Mouse (Mus musculus) small intestine, adult 2 months (tissue): ENCODE data around the gene Cldn8. TPM values are rescaled to one million over a fixed set of nuclear protein-coding genes. Genes with fewer than 3 reads are reported as not detected.

ENCODE experiments used
- H3K27ac ChIP-seq: fragments of 200-500 bp; 2 replicates; pipeline ENCODE4 v1.5.1; 2012; ENCODE audit warnings: low read depth, low read length, control low read depth, inconsistent platforms; ENCODE audit not compliant: insufficient read depth
- H3K27me3 ChIP-seq: fragments of 200-500 bp; 2 replicates; pipeline ENCODE4 v1.6.1; 2012; ENCODE audit warnings: mild to moderate bottlenecking, moderate library complexity, low read length, inconsistent platforms; ENCODE audit not compliant: control insufficient read depth, insufficient read depth
- H3K36me3 ChIP-seq: fragments of 200-500 bp; 2 replicates; pipeline ENCODE4 v1.6.1; 2012; ENCODE audit warnings: mild to moderate bottlenecking, low read length, control low read depth, inconsistent platforms; ENCODE audit not compliant: control insufficient read depth, insufficient read depth
- H3K4me1 ChIP-seq: fragments of 200-500 bp; 2 replicates; pipeline ENCODE4 v1.6.1; 2012; ENCODE audit warnings: low read length, inconsistent platforms, mixed read lengths; ENCODE audit not compliant: control insufficient read depth, insufficient read depth, insufficient read length
- H3K4me3 ChIP-seq: fragments of 200-500 bp; 2 replicates; pipeline ENCODE4 v1.5.1; 2012; ENCODE audit warnings: low read depth, mild to moderate bottlenecking, control low read depth, inconsistent platforms, low read length, moderate library complexity
- CTCF ChIP-seq: fragments of 200-500 bp; IDR thresholded peaks from 2 replicates; pipeline ENCODE4 v1.5.1; 2012; ENCODE audit warnings: low read depth, mild to moderate bottlenecking, control low read depth, inconsistent platforms, low read length, moderate library complexity, mixed read lengths; ENCODE audit not compliant: insufficient replicate concordance, insufficient read length; ENCODE audit errors: extremely low read depth
- POLR2A ChIP-seq: fragments of 200-500 bp; IDR thresholded peaks from 2 replicates; pipeline ENCODE4 v1.6.1; 2012; ENCODE audit warnings: low read depth, mild to moderate bottlenecking, control low read depth, inconsistent platforms, low read length, moderate library complexity
- WGBS: fragments of 180-500 bp; shearing (Covaris S2); methylation state at CpG from one replicate; pipeline ENCODE4 v1.1.7; 2018; 5-methylcytosine and 5-hydroxymethylcytosine counted together
- polyA plus RNA-seq: library from polyadenylated mRNA; depleted of rRNA; stranded (reverse); fragments of >200 nt; gene quantifications from 2 replicates; pipeline ENCODE4 v1.2.3, GENCODE M21; 2012; rRNA removed

The Cldn8 gene
- polyA plus RNA-seq, 1 experiment = 0.39 TPM

DNA sequence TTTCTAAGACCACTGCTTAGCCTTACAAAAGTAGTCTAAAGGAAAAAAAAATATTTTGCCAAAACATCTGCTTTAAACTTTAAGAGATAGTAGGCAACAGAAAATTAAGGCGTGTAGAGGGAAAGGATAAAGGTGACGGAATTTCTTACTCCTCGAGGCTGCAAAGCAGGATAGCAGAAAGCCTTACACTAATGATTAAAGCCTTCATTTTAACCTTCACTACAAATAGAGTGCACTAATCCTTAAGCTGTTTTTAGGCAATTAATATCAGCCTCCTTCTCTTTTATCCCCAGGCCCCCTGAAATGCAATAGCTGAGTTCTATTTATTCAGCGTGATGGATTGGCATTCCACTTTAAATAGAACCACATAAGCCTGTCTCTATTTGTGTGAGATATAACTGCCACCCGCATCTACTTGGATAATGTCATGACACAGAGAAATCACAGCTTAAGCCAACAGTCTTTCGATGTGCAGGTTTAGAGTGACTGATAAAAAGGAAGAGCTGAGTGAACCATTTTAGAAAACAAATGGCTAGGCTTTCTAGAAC lies 1.3 kb downstream of the Cldn8 start:
- TF ChIP-seq POLR2A (no peak), CTCF (no peak)
- Histone ChIP-seq H3K27me3 (no peaks in the 10 kb centered on the region), H3K4me3 (no peak overlapping the region), H3K4me1 (peaks cover 6% of the 10 kb centered on the region; the same call in 1 of the 2 replicates), H3K27ac (no peak overlapping the region), H3K36me3 (no peaks in the 10 kb centered on the region)
- WGBS = 36% methylated on average over 6 of the region's 6 CpGs

DNA sequence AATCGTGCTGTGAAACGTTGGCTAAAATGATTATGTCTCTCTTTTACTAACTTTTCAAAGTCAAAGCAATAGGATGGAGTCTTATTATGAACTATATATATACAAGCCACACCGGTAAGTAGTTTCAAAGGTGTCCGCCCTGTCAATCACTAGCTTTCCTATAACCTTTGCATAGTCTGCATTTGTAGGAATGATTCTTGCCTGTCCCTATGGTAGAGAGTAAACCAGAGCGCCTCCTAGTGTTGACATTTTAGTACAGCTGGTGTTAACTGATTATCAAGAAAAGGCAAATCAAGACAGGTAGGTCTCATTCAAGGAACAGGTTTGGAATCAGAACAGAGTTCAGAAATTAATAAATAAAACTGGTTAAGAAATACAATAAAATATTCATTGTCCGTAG lies 20.5 kb downstream of the Cldn8 start:
- WGBS = 56% methylated on average over 6 of the region's 6 CpGs
- no peaks in the 10 kb centered on the region for H3K36me3 ChIP-seq

DNA sequence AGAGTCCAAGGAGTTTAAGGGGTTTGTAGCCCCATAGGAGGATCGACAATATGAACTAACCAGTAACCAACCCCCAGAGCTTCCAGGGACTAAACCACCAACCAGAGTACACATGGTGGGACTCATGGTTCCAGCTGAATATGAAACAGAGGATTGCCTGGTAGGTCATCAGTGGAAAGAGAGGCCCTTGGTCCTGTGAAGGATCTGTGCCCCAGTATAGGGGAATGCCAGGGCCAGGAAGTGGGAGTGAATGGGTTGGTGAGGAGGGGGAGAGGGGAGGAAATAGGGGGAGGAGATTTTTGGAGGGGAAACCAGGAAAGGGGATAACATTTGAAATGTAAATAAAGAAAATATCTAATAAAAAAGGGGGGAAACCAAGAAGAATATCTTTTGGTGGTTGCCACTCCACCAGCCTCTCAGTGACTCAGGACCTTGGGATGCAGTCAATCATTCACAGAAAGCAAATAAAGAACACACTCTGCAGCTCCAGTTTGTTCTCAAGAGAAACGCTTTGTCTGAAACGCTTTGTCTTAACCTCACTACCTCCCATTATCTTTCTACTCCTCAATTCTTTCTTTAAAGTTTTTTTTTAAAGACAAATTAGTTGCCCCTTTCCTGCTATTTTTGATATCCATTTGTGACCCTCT lies 23.0 kb downstream of the Cldn8 start:
- H3K36me3 ChIP-seq = no peaks in the 10 kb centered on the region
- no peak overlapping the region for H3K27ac ChIP-seq
- no peak overlapping the region for H3K4me3 ChIP-seq
- 35% methylated on average over 3 of the region's 3 CpGs for WGBS
- H3K4me1 ChIP-seq = no peaks in the 10 kb centered on the region
- H3K27me3 ChIP-seq = no peaks in the 10 kb centered on the region
- TF ChIP-seq CTCF (no peak), POLR2A (no peak)

More for the DNA sequence above, 20.5 kb downstream of the Cldn8 start:
- H3K4me3 ChIP-seq = no peak overlapping the region
- no peaks in the 10 kb centered on the region for H3K4me1 ChIP-seq
- no peak for TF ChIP-seq POLR2A
- no peak for TF ChIP-seq CTCF
- H3K27me3 ChIP-seq = no peaks in the 10 kb centered on the region
- no peak overlapping the region for H3K27ac ChIP-seq

DNA sequence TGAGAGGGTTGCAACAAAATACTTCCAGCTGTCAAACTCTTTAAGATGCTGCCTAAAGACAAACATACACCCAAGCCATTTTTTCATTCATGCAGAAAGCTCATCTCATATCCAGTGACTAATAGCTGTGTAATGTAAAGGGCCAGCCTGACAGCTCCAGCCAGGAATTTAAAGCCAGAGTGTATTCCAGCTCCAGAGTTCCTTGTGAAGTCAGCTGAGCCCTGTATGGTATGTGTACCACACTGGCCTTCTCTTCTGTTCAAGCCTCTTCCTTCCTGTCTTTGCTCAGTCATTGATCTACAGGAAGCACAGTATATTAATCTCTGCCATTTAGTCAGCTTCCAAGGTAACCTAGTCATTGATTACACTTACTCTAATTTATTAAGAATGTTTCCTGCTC lies 51.6 kb downstream of the Cldn8 start:
- Histone ChIP-seq H3K27me3 (no peaks in the 10 kb centered on the region), H3K36me3 (no peaks in the 10 kb centered on the region), H3K4me3 (no peak overlapping the region), H3K27ac (no peak overlapping the region), H3K4me1 (no peaks in the 10 kb centered on the region)
- TF ChIP-seq POLR2A (no peak), CTCF (no peak)

Other genes starting within 250 kb of the Cldn8 start
- not detected in 2 replicates for gene Cldn17, start 56.2 kb downstream of the Cldn8 start, polyA plus RNA-seq
- not detected in 2 replicates for gene Krtap24-1, start 49.1 kb upstream of the Cldn8 start, polyA plus RNA-seq
- gene 2310079G19Rik, start 64.5 kb upstream of the Cldn8 start, polyA plus RNA-seq = not detected in 2 replicates
- gene Krtap26-1, start 84.6 kb upstream of the Cldn8 start, polyA plus RNA-seq = not detected in 2 replicates
- gene Krtap27-1, start 108.5 kb upstream of the Cldn8 start, polyA plus RNA-seq = not detected in 2 replicates
- gene 2310061N02Rik, start 144.8 kb upstream of the Cldn8 start, polyA plus RNA-seq = not detected in 2 replicates
- not detected in 2 replicates for gene Krtap13-1, start 165.7 kb upstream of the Cldn8 start, polyA plus RNA-seq
- gene Krtap13, start 188.5 kb upstream of the Cldn8 start, polyA plus RNA-seq = not detected in 2 replicates
- not detected in 2 replicates for gene 2310034C09Rik, start 195.7 kb upstream of the Cldn8 start, polyA plus RNA-seq
- not detected in 2 replicates for gene 2310057N15Rik, start 211.0 kb upstream of the Cldn8 start, polyA plus RNA-seq
- gene Gm5965, start 214.7 kb upstream of the Cldn8 start, polyA plus RNA-seq = not detected in 2 replicates
- not detected in 2 replicates for gene Gm20741, start 249.0 kb upstream of the Cldn8 start, polyA plus RNA-seq